Mouse (Mus musculus) lung, postnatal 4 days (tissue): Measurements from ENCODE around the gene Clcc1.
"Not testable (repeated sequence)": the region's sequence is repeated elsewhere in the genome, so short reads cannot be mapped to it uniquely, and the experiment has no call there.

Experiments used
- DNase-seq, 2 experiments: peaks; one replicate each; pipeline ENCODE4 v3.0.0; 2021

Clcc1 gene

GRCm38 (mm10) chr3:108653710-108654379, at the start of gene Clcc1:
TSS of gene Clcc1 (plus strand) at chr3:108653913.
- DNase-seq, result peak; percentile 98

- no peak for DNase-seq
Observed at GRCm38 (mm10) chr3:108608906-108609305, 44.8 kb upstream of the Clcc1 start.

- no peak for DNase-seq
Observed at GRCm38 (mm10) chr3:108634761-108635160, 19.0 kb upstream of the Clcc1 start.

GRCm38 (mm10) chr3:108639412-108639811, 14.3 kb upstream of the Clcc1 start:
- DNase-seq, result no peak

GRCm38 (mm10) chr3:108640998-108641397, 12.7 kb upstream of the Clcc1 start:
- no peak for DNase-seq

GRCm38 (mm10) chr3:108644856-108645255, 8.9 kb upstream of the Clcc1 start:
- DNase-seq, result no peak

GRCm38 (mm10) chr3:108646036-108646435, 7.7 kb upstream of the Clcc1 start:
- DNase-seq, result no peak

GRCm38 (mm10) chr3:108647681-108648080, 6.0 kb upstream of the Clcc1 start:
- DNase-seq, result not testable (repeated sequence)

- no peak for DNase-seq
Observed at GRCm38 (mm10) chr3:108652866-108653642, 659 bp upstream of the Clcc1 start.

- DNase-seq, result no peak
Observed at GRCm38 (mm10) chr3:108654566-108654965, 853 bp downstream of the Clcc1 start.

GRCm38 (mm10) chr3:108655486-108655885, 1.8 kb downstream of the Clcc1 start:
- no peak for DNase-seq

- no peak for DNase-seq
Observed at GRCm38 (mm10) chr3:108658612-108659011, 4.9 kb downstream of the Clcc1 start.

- DNase-seq, result no peak
Observed at GRCm38 (mm10) chr3:108660941-108661340, 7.2 kb downstream of the Clcc1 start.

GRCm38 (mm10) chr3:108676616-108677015, 22.9 kb downstream of the Clcc1 start:
- DNase-seq, result no peak

GRCm38 (mm10) chr3:108681004-108681403, 27.3 kb downstream of the Clcc1 start:
- DNase-seq, result no peak

- DNase-seq, result not testable (repeated sequence)
Observed at GRCm38 (mm10) chr3:108683597-108683996, 29.9 kb downstream of the Clcc1 start.

- no peak for DNase-seq
Observed at GRCm38 (mm10) chr3:108685701-108686100, 32.0 kb downstream of the Clcc1 start.

- no peak for DNase-seq
Observed at GRCm38 (mm10) chr3:108689015-108689441, 35.3 kb downstream of the Clcc1 start.

- no peak for DNase-seq
Observed at GRCm38 (mm10) chr3:108689446-108689845, 35.7 kb downstream of the Clcc1 start.

- no peak for DNase-seq
Observed at GRCm38 (mm10) chr3:108689979-108690378, 36.3 kb downstream of the Clcc1 start.

GRCm38 (mm10) chr3:108694321-108694720, 40.6 kb downstream of the Clcc1 start:
- DNase-seq, result peak in 1 of 2 experiments; percentile 63

- no peak for DNase-seq
Observed at GRCm38 (mm10) chr3:108698662-108699061, 44.9 kb downstream of the Clcc1 start.

- no peak for DNase-seq
Observed at GRCm38 (mm10) chr3:108699786-108700185, 46.1 kb downstream of the Clcc1 start.

GRCm38 (mm10) chr3:108701256-108701655, 47.5 kb downstream of the Clcc1 start:
- DNase-seq, result no peak
